Mouse (Mus musculus) forebrain, embryonic 15.5 days (tissue): ENCODE results near the gene Rab7b. TPM values are rescaled to one million over a fixed set of nuclear protein-coding genes. Genes with fewer than 3 reads are reported as not detected.

Experiments
- ATAC-seq: fragments of 200-750 bp; cut with Nextera tagmentation; replicated peaks from 2 replicates; pipeline ENCODE4 v1.8.0; 2017; ENCODE audit warnings: mild to moderate bottlenecking, moderate TSS enrichment, moderate library complexity
- H3K27ac ChIP-seq: fragments of 300-500 bp; sonication (generic); replicated peaks from 2 replicates; pipeline ENCODE4 v1.5.1; 2015; ENCODE audit warnings: mild to moderate bottlenecking, inconsistent platforms
- H3K27me3 ChIP-seq: fragments of 300-500 bp; sonication (generic); 2 replicates; pipeline ENCODE4 v1.6.1; 2015; ENCODE audit warnings: inconsistent platforms
- H3K36me3 ChIP-seq: fragments of 300-500 bp; sonication (generic); 2 replicates; pipeline ENCODE4 v1.6.1; 2015; ENCODE audit warnings: mild to moderate bottlenecking, inconsistent platforms
- H3K4me1 ChIP-seq: fragments of 300-500 bp; sonication (generic); 2 replicates; pipeline ENCODE4 v1.6.1; 2015; ENCODE audit warnings: inconsistent platforms
- H3K4me2 ChIP-seq: fragments of 300-500 bp; sonication (generic); replicated peaks from 2 replicates; pipeline ENCODE4 v1.6.1; 2015; ENCODE audit warnings: mild to moderate bottlenecking, inconsistent platforms
- H3K4me3 ChIP-seq: fragments of 300-500 bp; sonication (generic); 2 replicates; pipeline ENCODE4 v1.5.1; 2015; ENCODE audit warnings: mild to moderate bottlenecking, inconsistent platforms
- H3K9ac ChIP-seq: fragments of 300-500 bp; sonication (generic); replicated peaks from 2 replicates; pipeline ENCODE4 v1.6.1; 2015; ENCODE audit warnings: mild to moderate bottlenecking, inconsistent platforms
- H3K9me3 ChIP-seq: fragments of 300-500 bp; sonication (generic); 2 replicates; pipeline ENCODE4 v1.6.1; 2016; ENCODE audit warnings: inconsistent platforms
- WGBS: fragments of 180-500 bp; shearing (Covaris S2); methylation state at CpG from one replicate; pipeline ENCODE4 v1.1.7; 2015; ENCODE audit warnings: mixed read lengths; 5-methylcytosine and 5-hydroxymethylcytosine counted together
- polyA plus RNA-seq: library from polyadenylated mRNA; unstranded; fragments of >200 nt; fragmentation: Nextera tagmentation; extraction: Ambion mirVana; gene quantifications from 2 replicates; pipeline ENCODE4 v1.2.1, GENCODE M21; 2015

Gene Rab7b
- polyA plus RNA-seq, 1 experiment from 2014 or later = 0.37 TPM

DNA sequence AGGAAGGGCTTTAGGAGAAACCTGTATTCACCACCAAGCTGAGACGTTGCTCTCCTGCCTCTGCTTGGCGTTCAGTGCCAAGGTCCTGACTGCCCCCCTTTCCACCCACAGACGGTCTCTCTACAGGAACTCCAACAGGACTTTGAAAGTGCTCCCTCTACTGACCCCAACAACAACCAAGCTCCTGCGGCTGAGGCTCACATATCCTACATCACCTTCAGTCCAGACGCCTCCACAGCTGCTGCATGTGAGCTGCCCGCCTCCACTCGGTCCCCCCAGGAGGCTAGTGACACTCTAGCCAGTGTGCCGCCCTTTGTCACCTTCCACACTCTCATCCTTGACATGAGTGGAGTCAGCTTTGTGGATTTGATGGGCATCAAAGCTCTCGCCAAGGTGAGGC is 75.2 kb downstream of the Rab7b start:
- Histone ChIP-seq H3K9ac (no peak overlapping the region), H3K36me3 (no peaks in the 10 kb centered on the region), H3K27me3 (no peaks in the 10 kb centered on the region), H3K4me3 (no peak overlapping the region), H3K4me2 (no peak overlapping the region), H3K4me1 (no peaks in the 10 kb centered on the region), H3K9me3 (no peaks in the 10 kb centered on the region), H3K27ac (no peak overlapping the region)
- no peak for ATAC-seq
- WGBS = 68% methylated on average over 9 of the region's 9 CpGs

DNA sequence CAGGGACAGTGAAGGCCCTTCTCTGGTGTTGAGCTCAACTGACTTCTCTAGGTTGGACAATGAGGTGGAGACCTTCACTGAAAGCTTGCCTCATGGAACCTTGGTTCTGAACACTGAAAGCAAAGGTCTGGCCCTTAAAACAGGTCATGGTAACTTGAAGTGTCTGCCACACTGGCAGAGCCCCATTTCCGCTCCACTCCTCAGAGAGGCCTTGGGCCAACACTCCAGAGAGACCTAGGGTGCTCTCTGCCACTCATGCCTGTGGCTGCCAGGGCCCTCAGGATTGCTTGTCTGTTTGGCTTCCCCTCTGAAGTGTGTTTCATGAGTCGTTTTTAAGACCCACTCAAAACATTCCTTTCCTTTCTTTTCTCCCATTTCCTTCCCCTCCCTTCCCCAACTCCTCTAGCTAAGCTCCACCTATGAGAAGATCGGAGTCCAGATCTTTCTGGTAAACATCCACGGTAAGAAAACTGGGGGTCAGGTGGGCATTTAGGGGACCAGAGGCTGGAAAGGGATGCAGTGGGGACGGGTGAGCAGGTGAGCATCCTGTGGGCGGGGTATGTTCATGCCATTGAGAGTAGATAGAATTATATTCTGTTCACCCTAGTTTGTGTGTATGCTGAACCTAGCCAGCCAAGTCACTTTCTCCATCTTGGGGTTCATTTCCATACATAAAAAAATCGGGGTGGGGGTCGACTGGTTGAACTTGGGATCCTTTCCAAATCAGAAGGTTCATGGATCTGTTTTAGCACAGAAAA is 76.3 kb downstream of the Rab7b start:
- no peak overlapping the region for H3K4me2 ChIP-seq
- H3K9me3 ChIP-seq = no peaks in the 10 kb centered on the region
- WGBS = 66% methylated on average over 8 of the region's 8 CpGs
- no peak for ATAC-seq
- no peak overlapping the region for H3K4me3 ChIP-seq
- no peaks in the 10 kb centered on the region for H3K27me3 ChIP-seq
- H3K27ac ChIP-seq = no peak overlapping the region
- no peak overlapping the region for H3K9ac ChIP-seq
- H3K4me1 ChIP-seq = peaks cover 3% of the 10 kb centered on the region
- no peaks in the 10 kb centered on the region for H3K36me3 ChIP-seq

Other genes with a start within 250 kb of the Rab7b start
- gene Srgap2, start 161.3 kb upstream of the Rab7b start, polyA plus RNA-seq = 23.3 and 24.2 TPM in 2 replicates
- 2.0 and 2.4 TPM in 2 replicates for gene Fam72a, start 160.8 kb upstream of the Rab7b start, polyA plus RNA-seq
- not detected in 2 replicates for gene Avpr1b, start 89.5 kb upstream of the Rab7b start, polyA plus RNA-seq
- gene Ctse, start 50.4 kb upstream of the Rab7b start, polyA plus RNA-seq = 0.10 TPM in 1 of 2 replicates, not detected in the other
- gene Slc26a9, start 55.3 kb downstream of the Rab7b start, polyA plus RNA-seq = 0.04 and 0.09 TPM in 2 replicates
- 0.19 and 0.69 TPM in 2 replicates for gene Pm20d1, start 108.7 kb downstream of the Rab7b start, polyA plus RNA-seq
- gene Slc41a1, start 138.8 kb downstream of the Rab7b start, polyA plus RNA-seq = 14.2 and 16.0 TPM in 2 replicates
- 8.0 and 8.6 TPM in 2 replicates for gene Rab29, start 178.5 kb downstream of the Rab7b start, polyA plus RNA-seq
- 62.9 and 63.2 TPM in 2 replicates for gene Nucks1, start 221.8 kb downstream of the Rab7b start, polyA plus RNA-seq